Comparison of ENCODE assay signal across 15 mouse cellular contexts in genomic region chr13:31184845-31185834, GRCm38 (mm10).
DNase-seq lines count a peak whose midpoint lies in the region; ATAC-seq lines count a peak whose summit lies in the region.
"Had no signal": no experiment of that assay in that cellular context is flagged by ENCODE, and none has a peak within 500 bp of the region (broad histone marks: within the 10 kb centered on the region; RNA-seq: fewer than 3 reads in every experiment).

No protein-coding gene starts in this region.

- H3K9ac ChIP-seq in embryonic facial prominence, embryonic 14.5 days (ENCODE audit: low read depth, low read length), result no peak overlapping the region
- no peak overlapping the region for H3K9ac ChIP-seq in kidney, embryonic 16.5 days (replicated peaks; ENCODE audit: low read length)
- no peak overlapping the region for H3K9ac ChIP-seq in kidney, embryonic 15.5 days
- H3K9ac ChIP-seq in liver, embryonic 11.5 days (ENCODE audit: low read depth, low read length), result no peak overlapping the region
- H3K9ac ChIP-seq: liver, embryonic 14.5 days had no signal

- WGBS in embryonic facial prominence, embryonic 14.5 days, result 73% methylated on average over 14 of the region's 14 CpGs
- WGBS in embryonic facial prominence, embryonic 10.5 days, result 85% methylated on average over 14 of the region's 14 CpGs
- 73% methylated on average over 14 of the region's 14 CpGs for WGBS in kidney, embryonic 16.5 days
- WGBS in kidney, embryonic 15.5 days, result 71% methylated on average over 14 of the region's 14 CpGs
- 80% methylated on average over 14 of the region's 14 CpGs for WGBS in liver, embryonic 11.5 days

- H3K4me3 ChIP-seq in embryonic facial prominence, embryonic 14.5 days (ENCODE audit: low read depth, low read length), result no peak overlapping the region
- H3K4me3 ChIP-seq in embryonic facial prominence, embryonic 10.5 days, result no peak overlapping the region
- no peak overlapping the region for H3K4me3 ChIP-seq in kidney, embryonic 16.5 days (ENCODE audit: low read length)
- H3K4me3 ChIP-seq in kidney, embryonic 15.5 days (replicated peaks), result no peak overlapping the region
- H3K4me3 ChIP-seq in liver, embryonic 11.5 days (ENCODE audit: low read depth, low read length), result no peak overlapping the region

- ATAC-seq in embryonic facial prominence, embryonic 14.5 days (ENCODE audit: low read depth), result peak; percentile 33; the same call in 1 of the 2 replicates
- 0 out of 2 replicates have a peak, but pooled peaks have one; percentile 59 for ATAC-seq in kidney, embryonic 16.5 days (ENCODE audit: low FRiP score, low TSS enrichment)
- no peak for ATAC-seq in kidney, embryonic 15.5 days (replicated peaks; ENCODE audit: low FRiP score)
- ATAC-seq in liver, embryonic 11.5 days (replicated peaks; ENCODE audit: low FRiP score), result no peak

- DNase-seq in embryonic facial prominence, embryonic 14.5 days (ENCODE audit: low spot score), result no peak
- DNase-seq in embryonic facial prominence, embryonic 10.5 days (ENCODE audit: low spot score), result no peak
- peak; percentile 10 for DNase-seq in 3134 (ENCODE audit: extremely low read depth, insufficient read length, low spot score)
- DNase-seq in lung, postnatal 14 days, result peak; percentile 16
- no peak for DNase-seq in gastrocnemius, adult 8-10 months (ENCODE audit: low spot score in 2 of 2)
- no peak for DNase-seq in liver, embryonic 11.5 days (ENCODE audit: low spot score)
- DNase-seq: adrenal gland, postnatal 14 days; cerebellum, adult 9-11 months; heart, postnatal 36 days; kidney, adult 18-20 months; right cerebral cortex, postnatal 14 days had no signal

- H3K27ac ChIP-seq in embryonic facial prominence, embryonic 14.5 days (replicated peaks; ENCODE audit: low read depth, low read length), result no peak overlapping the region
- H3K27ac ChIP-seq in embryonic facial prominence, embryonic 10.5 days (replicated peaks), result no peak overlapping the region
- H3K27ac ChIP-seq in kidney, embryonic 16.5 days (ENCODE audit: low read length), result no peak overlapping the region
- H3K27ac ChIP-seq in kidney, embryonic 15.5 days, result no peak overlapping the region
- no peak overlapping the region for H3K27ac ChIP-seq in liver, embryonic 11.5 days (ENCODE audit: low read depth, low read length)
- H3K27ac ChIP-seq: liver, embryonic 14.5 days had no signal

- H3K4me2 ChIP-seq in embryonic facial prominence, embryonic 14.5 days (ENCODE audit: low read depth, low read length), result no peak overlapping the region
- H3K4me2 ChIP-seq in kidney, embryonic 16.5 days (replicated peaks; ENCODE audit: low read depth, low read length), result no peak overlapping the region
- H3K4me2 ChIP-seq in kidney, embryonic 15.5 days, result no peak overlapping the region
- H3K4me2 ChIP-seq in liver, embryonic 11.5 days, result no peak overlapping the region

- H3K9me3 ChIP-seq in embryonic facial prominence, embryonic 14.5 days (ENCODE audit: control insufficient read depth, low read length), result no peaks in the 10 kb centered on the region
- no peaks in the 10 kb centered on the region for H3K9me3 ChIP-seq in embryonic facial prominence, embryonic 10.5 days
- no peaks in the 10 kb centered on the region for H3K9me3 ChIP-seq in kidney, embryonic 16.5 days (ENCODE audit: low read length)
- no peaks in the 10 kb centered on the region for H3K9me3 ChIP-seq in kidney, embryonic 15.5 days (replicated peaks)
- no peaks in the 10 kb centered on the region for H3K9me3 ChIP-seq in liver, embryonic 11.5 days (ENCODE audit: control insufficient read depth, low read length)
- H3K9me3 ChIP-seq: G1E had no signal

- no peaks in the 10 kb centered on the region for H3K27me3 ChIP-seq in embryonic facial prominence, embryonic 14.5 days (replicated peaks; ENCODE audit: control insufficient read depth, insufficient read depth, low read length)
- H3K27me3 ChIP-seq in embryonic facial prominence, embryonic 10.5 days (replicated peaks; ENCODE audit: low read depth, poor library complexity, severe bottlenecking), result no peaks in the 10 kb centered on the region
- H3K27me3 ChIP-seq in kidney, embryonic 16.5 days (ENCODE audit: insufficient read depth, low read length), result no peaks in the 10 kb centered on the region; the same call in 1 of the 2 replicates
- 0 out of 2 replicates have a peak, but pooled peaks cover 4% of the 10 kb centered on the region for H3K27me3 ChIP-seq in kidney, embryonic 15.5 days
- H3K27me3 ChIP-seq in liver, embryonic 11.5 days (replicated peaks; ENCODE audit: control insufficient read depth, insufficient read depth, low read length), result no peaks in the 10 kb centered on the region

- H3K4me1 ChIP-seq in embryonic facial prominence, embryonic 14.5 days (ENCODE audit: control insufficient read depth, insufficient read depth, low read length), result peaks cover 5% of the 10 kb centered on the region
- H3K4me1 ChIP-seq in embryonic facial prominence, embryonic 10.5 days, result peaks cover 5% of the 10 kb centered on the region; the same call in 1 of the 2 replicates
- no peaks in the 10 kb centered on the region; the same call in 1 of the 2 replicates for H3K4me1 ChIP-seq in kidney, embryonic 16.5 days (ENCODE audit: insufficient read depth, low read length)
- 0 out of 2 replicates have a peak, but pooled peaks cover 5% of the 10 kb centered on the region for H3K4me1 ChIP-seq in kidney, embryonic 15.5 days
- no peaks in the 10 kb centered on the region for H3K4me1 ChIP-seq in liver, embryonic 11.5 days (replicated peaks; ENCODE audit: control insufficient read depth, insufficient read depth, low read length)

- H3K36me3 ChIP-seq in embryonic facial prominence, embryonic 14.5 days (ENCODE audit: control insufficient read depth, insufficient read depth, low read length), result no peaks in the 10 kb centered on the region
- no peaks in the 10 kb centered on the region for H3K36me3 ChIP-seq in embryonic facial prominence, embryonic 10.5 days (replicated peaks)
- H3K36me3 ChIP-seq in kidney, embryonic 16.5 days (ENCODE audit: insufficient read depth, low read length), result no peaks in the 10 kb centered on the region
- H3K36me3 ChIP-seq in kidney, embryonic 15.5 days, result no peaks in the 10 kb centered on the region
- H3K36me3 ChIP-seq in liver, embryonic 11.5 days (ENCODE audit: control insufficient read depth, insufficient read depth, low read length), result no peaks in the 10 kb centered on the region
- H3K36me3 ChIP-seq: G1E had no signal

Comparison
In these comparisons a context has a peak if more than half of its experiments do, and no peak if none do; other contexts are left out.
1. ATAC-seq: peak in embryonic facial prominence, embryonic 14.5 days (single experiment) and kidney, embryonic 16.5 days (single experiment); none in kidney, embryonic 15.5 days (single experiment) and liver, embryonic 11.5 days (single experiment).
2. DNase-seq: peak in 3134 (single experiment) and lung, postnatal 14 days (single experiment); none in embryonic facial prominence, embryonic 14.5 days (single experiment), embryonic facial prominence, embryonic 10.5 days (single experiment), gastrocnemius, adult 8-10 months (0 of 2) and liver, embryonic 11.5 days (single experiment).